Mouse (Mus musculus): ENCODE data around the gene Zbtb32. TPM values are rescaled to one million over a fixed set of nuclear protein-coding genes. Genes with fewer than 3 reads are reported as not detected.

Zbtb32 gene
- total and polyA plus RNA-seq, 3 experiments: 20.1 to 32.8 TPM; not detected in 1

- TF ChIP-seq MAFK (IDR thresholded peaks at IDR 0.05; ENCODE audit: borderline replicate concordance, low read depth, low read length) (no peak), POLR2A (IDR thresholded peaks at IDR 0.05; ENCODE audit: control insufficient read depth in 1 of 2, insufficient read depth in 1 of 2, low read depth in 1 of 2, low read length in 2 of 2, poor library complexity in 1 of 2) (peak; percentile 80 to 93; a peak in 3 of 4 replicates), GATA1 (IDR thresholded peaks at IDR 0.05; ENCODE audit: low read depth, low read length) (no peak), CTCF (IDR thresholded peaks at IDR 0.05 in 2 of 3, conservative IDR thresholded peaks at IDR 0.05 in 1 of 3; ENCODE audit: control insufficient read depth in 1 of 3, insufficient read depth in 1 of 3, low read depth in 2 of 3, low read length in 3 of 3, poor library complexity in 1 of 3, severe bottlenecking in 1 of 3) (no peak), MAX (IDR thresholded peaks at IDR 0.05; ENCODE audit: low read length) (peak; percentile 32; the same call in 1 of the 2 replicates)
Observed at GRCm38 (mm10) chr7:30625530-30626384, 27.0 kb upstream of the Zbtb32 start, which contains the start of gene Cox6b1 (continued).

GRCm38 (mm10) chr7:30619202-30619601, 20.5 kb upstream of the Zbtb32 start:
- no peak overlapping the region for H3K9ac ChIP-seq (ENCODE audit: control insufficient read depth, low read depth, low read length, poor library complexity, severe bottlenecking)
- peak; percentile 28 for DNase-seq (ENCODE audit: low read depth, low spot score)
- no peaks in the 10 kb centered on the region for H3K27me3 ChIP-seq (ENCODE audit: control insufficient read depth in 1 of 2, insufficient read depth in 2 of 2, low read length in 2 of 2)
- H3K27ac ChIP-seq (ENCODE audit: control insufficient read depth, low read depth, low read length): no peak overlapping the region
- peaks cover 5 to 14% of the 10 kb centered on the region in 2 experiments for H3K36me3 ChIP-seq (ENCODE audit: control insufficient read depth in 1 of 2, insufficient read depth in 2 of 2, low read length in 2 of 2)
- no peak overlapping the region for H3K4me3 ChIP-seq (ENCODE audit: control insufficient read depth in 1 of 2, insufficient read depth in 1 of 2, low read depth in 2 of 2, low read length in 2 of 2)
- TF ChIP-seq RAD21 (IDR thresholded peaks at IDR 0.05; ENCODE audit: low read depth, low read length) (no peak; the same call in 1 of the 2 replicates), CTCF (IDR thresholded peaks at IDR 0.05 in 2 of 3, conservative IDR thresholded peaks at IDR 0.05 in 1 of 3; ENCODE audit: control insufficient read depth in 1 of 3, insufficient read depth in 1 of 3, low read depth in 2 of 3, low read length in 3 of 3, poor library complexity in 1 of 3, severe bottlenecking in 1 of 3) (peak in 2 of 3 experiments; percentile 8 to 23; a peak in 2 of 6 replicates)
- peaks cover 0 to 3% of the 10 kb centered on the region in 2 experiments; a peak in 2 of 4 replicates for H3K4me1 ChIP-seq (ENCODE audit: control insufficient read depth in 1 of 2, insufficient read depth in 2 of 2, low read length in 2 of 2)
- no peaks in the 10 kb centered on the region for H3K9me3 ChIP-seq (replicated peaks; ENCODE audit: insufficient read depth, low read length)
- H3K79me2 ChIP-seq (ENCODE audit: control insufficient read depth, insufficient read depth, low read length, poor library complexity): peaks cover 3% of the 10 kb centered on the region

- Histone ChIP-seq H3K9ac (ENCODE audit: control insufficient read depth, low read depth, low read length, poor library complexity, severe bottlenecking) (no peak overlapping the region), H3K79me2 (ENCODE audit: control insufficient read depth, insufficient read depth, low read length, poor library complexity) (peaks cover 3% of the 10 kb centered on the region; the same call in 1 of the 2 replicates), H3K36me3 (ENCODE audit: control insufficient read depth in 1 of 2, insufficient read depth in 2 of 2, low read length in 2 of 2) (peaks cover 4 to 12% of the 10 kb centered on the region in 2 experiments), H3K4me3 (ENCODE audit: control insufficient read depth in 1 of 2, insufficient read depth in 1 of 2, low read depth in 2 of 2, low read length in 2 of 2) (no peak overlapping the region), H3K27me3 (ENCODE audit: control insufficient read depth in 1 of 2, insufficient read depth in 2 of 2, low read length in 2 of 2) (no peaks in the 10 kb centered on the region), H3K9me3 (replicated peaks; ENCODE audit: insufficient read depth, low read length) (no peaks in the 10 kb centered on the region), H3K27ac (ENCODE audit: control insufficient read depth, low read depth, low read length) (no peak overlapping the region), H3K4me1 (ENCODE audit: control insufficient read depth in 1 of 2, insufficient read depth in 2 of 2, low read length in 2 of 2) (peaks cover 0 to 3% of the 10 kb centered on the region in 2 experiments; a peak in 2 of 4 replicates)
- TF ChIP-seq ZC3H11A (IDR thresholded peaks at IDR 0.05; ENCODE audit: low read depth, low read length) (no peak), ZNF384 (IDR thresholded peaks at IDR 0.05; ENCODE audit: low read depth, low read length) (no peak), MAFK (IDR thresholded peaks at IDR 0.05; ENCODE audit: borderline replicate concordance, low read depth, low read length) (no peak), ZKSCAN1 (IDR thresholded peaks at IDR 0.05; ENCODE audit: low read depth, low read length) (no peak), TCF12 (IDR thresholded peaks at IDR 0.05; ENCODE audit: low read depth, low read length) (no peak), NELFE (IDR thresholded peaks at IDR 0.05; ENCODE audit: low read depth, low read length) (no peak), ETS1 (IDR thresholded peaks at IDR 0.05; ENCODE audit: low read depth, low read length) (no peak), USF2 (IDR thresholded peaks at IDR 0.05; ENCODE audit: borderline replicate concordance in 1 of 2, insufficient read depth in 1 of 2, low read depth in 1 of 2, low read length in 2 of 2) (no peak), RAD21 (IDR thresholded peaks at IDR 0.05; ENCODE audit: low read depth, low read length) (no peak), CHD1 (IDR thresholded peaks at IDR 0.05; ENCODE audit: low read depth, low read length) (no peak)
- no peak for DNase-seq (ENCODE audit: low read depth, low spot score)
Observed at GRCm38 (mm10) chr7:30618658-30619057, 19.9 kb upstream of the Zbtb32 start.
